Mouse (Mus musculus) spleen, embryonic (tissue): ENCODE measurements around the gene Vsx1.

Experiments
- CTCF ChIA-PET: fragments of 350-600 bp; sonication (Branson Sonifier 250); formaldehyde crosslinking; loops from one replicate; lab custom pipeline; 2022; lab: Charles Lee

Gene Vsx1

GRCm38 (mm10) chr2:150647681-150648299 is 41.4 kb downstream of the Vsx1 start:
- CTCF ChIA-PET = no interaction called here

GRCm38 (mm10) chr2:150646411-150647121 is 42.6 kb downstream of the Vsx1 start:
- CTCF ChIA-PET = no interaction called here

- CTCF ChIA-PET = no interaction called here
Measured at GRCm38 (mm10) chr2:150645225-150645624, 43.9 kb downstream of the Vsx1 start.

DNA sequence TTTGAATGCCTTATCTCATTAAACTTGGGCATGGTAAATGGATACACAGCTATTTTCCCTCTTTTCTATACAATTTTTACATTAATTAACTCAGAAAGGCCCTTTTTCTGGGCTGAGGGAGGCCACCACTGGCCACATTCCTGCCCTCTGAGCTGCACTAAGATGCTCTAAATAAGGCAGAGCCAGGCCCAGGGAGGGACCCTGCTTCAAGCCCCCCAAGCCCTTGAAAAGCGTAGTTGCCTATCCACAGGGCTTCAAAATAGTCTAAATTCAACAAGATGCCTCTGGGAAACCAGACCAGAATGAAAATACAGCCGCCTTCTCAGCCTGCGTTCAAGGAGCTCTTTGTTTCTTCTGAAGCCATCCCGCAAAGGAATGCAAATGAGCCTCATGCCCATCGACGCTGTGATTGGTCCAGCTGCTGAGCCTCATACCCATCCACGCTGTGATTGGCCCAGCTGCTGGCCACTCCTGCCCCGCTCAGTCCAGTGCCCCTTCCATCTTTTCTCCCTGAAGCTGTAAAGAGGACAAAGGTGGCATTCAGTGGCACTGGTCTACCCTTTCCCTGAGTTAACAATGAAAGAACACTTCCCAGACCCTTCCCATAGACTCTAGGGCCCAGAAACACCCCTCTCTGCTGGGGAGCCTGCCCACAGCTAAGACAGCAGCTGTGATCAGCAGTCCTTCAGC is 45.3 kb downstream of the Vsx1 start:
- CTCF ChIA-PET = interaction anchor here (0.6 kb wide), 1 partner anchor 35 kb away, joined by 4 read pairs; no protein-coding TSS in a partner anchor

- CTCF ChIA-PET = interaction anchor here (0.7 kb wide), 1 partner anchor 25 kb away, joined by 3 read pairs; the partner anchor contains the start of gene Acss1
Measured at GRCm38 (mm10) chr2:150643166-150643565, 46.0 kb downstream of the Vsx1 start.

GRCm38 (mm10) chr2:150638370-150638733 is 50.8 kb downstream of the Vsx1 start:
- CTCF ChIA-PET = no interaction called here

DNA sequence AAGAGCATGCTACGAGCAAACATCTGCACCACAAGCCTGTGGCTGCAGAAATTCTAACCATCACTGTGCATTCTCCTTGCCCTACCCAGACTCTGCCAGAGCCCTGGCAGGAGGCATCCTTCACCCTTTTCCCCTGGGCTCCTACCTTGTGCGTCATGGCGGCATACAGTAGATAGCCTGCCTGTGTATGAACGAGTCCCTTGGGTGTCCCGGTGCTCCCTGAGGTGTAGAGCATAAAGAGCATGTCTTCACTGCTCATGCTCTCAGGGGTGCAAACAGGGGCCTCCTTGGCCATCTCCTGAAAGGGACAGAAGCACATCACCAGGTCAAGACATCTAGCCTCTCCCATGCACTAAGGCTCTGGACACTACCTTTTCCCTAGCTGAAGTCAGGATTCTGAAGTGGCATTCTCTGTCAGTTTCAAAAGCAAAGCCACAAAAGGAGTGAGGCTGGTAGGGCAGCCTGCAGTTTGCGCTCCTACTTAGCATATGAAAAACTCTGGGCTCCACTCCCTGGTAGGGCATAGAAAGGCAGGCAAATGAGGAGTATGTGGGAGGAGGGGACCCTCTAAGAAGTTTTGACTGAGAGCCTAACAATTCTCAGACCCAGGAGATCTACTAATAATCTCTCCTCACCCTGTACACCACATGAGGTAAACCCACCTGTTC is 51.3 kb downstream of the Vsx1 start:
- CTCF ChIA-PET = no interaction called here

DNA sequence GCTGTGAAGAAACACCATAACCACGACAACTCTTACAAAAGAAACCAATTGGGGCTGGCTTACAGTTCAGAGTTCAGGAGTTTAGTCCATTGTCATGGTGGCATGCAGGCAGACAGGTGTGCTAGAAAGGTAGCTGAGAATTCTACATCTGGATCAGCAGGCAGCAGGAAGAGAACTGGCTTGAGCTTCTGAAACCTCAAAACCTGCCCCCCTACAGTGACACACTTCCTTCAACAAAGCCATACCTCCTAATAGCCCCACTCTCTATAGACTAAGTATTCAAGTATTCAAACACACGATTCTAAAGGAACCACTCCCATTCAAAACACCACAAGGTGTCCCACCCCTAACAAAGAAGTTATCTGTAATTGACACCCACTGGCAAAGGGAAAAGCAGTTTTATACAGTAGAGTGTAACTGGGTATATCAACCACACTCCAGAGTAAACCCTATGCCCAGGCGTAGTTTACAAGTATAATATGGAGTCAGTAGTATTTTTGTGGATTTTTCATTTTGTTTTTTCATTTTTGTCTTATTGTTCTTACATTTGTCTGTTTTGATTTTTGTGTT is 53.2 kb downstream of the Vsx1 start:
- CTCF ChIA-PET = no interaction called here
